Mouse (Mus musculus) ES-E14 (cell line): ENCODE results near the gene Ppm1l.

Experiments used
- CHD2 ChIP-seq: IDR thresholded peaks from 2 replicates; pipeline ENCODE4 v1.6.1; 2014; ENCODE audit warnings: mild to moderate bottlenecking, low read depth, low read length, inconsistent platforms
- MAFK ChIP-seq: IDR thresholded peaks from 2 replicates; pipeline ENCODE4 v1.6.1; 2014; ENCODE audit warnings: mild to moderate bottlenecking, low read depth, low read length, inconsistent platforms; ENCODE audit not compliant: insufficient read depth
- ZNF384 ChIP-seq: IDR thresholded peaks from 2 replicates; pipeline ENCODE4 v1.6.1; 2012; ENCODE audit warnings: low read depth, low read length, inconsistent platforms

- no peak for TF ChIP-seq MAFK
- no peak for TF ChIP-seq ZNF384
- no peak for TF ChIP-seq CHD2
Observed at GRCm38 (mm10) chr3:69535941-69536647, 219.4 kb downstream of the Ppm1l start.
